Mouse (Mus musculus) myocyte (in vitro differentiated cells): ENCODE measurements around the gene BC028528.

Source experiments
- CEBPB ChIP-seq: IDR thresholded peaks from 2 replicates; pipeline ENCODE4 v1.6.1; 2011; ENCODE audit warnings: mild to moderate bottlenecking, moderate library complexity; ENCODE audit not compliant: poor library complexity, insufficient read depth, severe bottlenecking
- E2F4 ChIP-seq: IDR thresholded peaks from one replicate; pipeline ENCODE4 v1.6.1; 2011; ENCODE audit warnings: mild to moderate bottlenecking, control low read depth, moderate library complexity; ENCODE audit not compliant: insufficient read depth
- MAX ChIP-seq: IDR thresholded peaks from one replicate; pipeline ENCODE4 v1.6.1; 2011; ENCODE audit warnings: low read depth, mild to moderate bottlenecking, control low read depth
- MYOD1 ChIP-seq, 3 experiments: IDR thresholded peaks; one replicate each; pipeline ENCODE4 v1.6.1; 2011; ENCODE audit warnings: control low read depth in 2 of 3, low read depth in 2 of 3, mild to moderate bottlenecking in 2 of 3, moderate library complexity in 1 of 3; ENCODE audit not compliant: insufficient read length in 2 of 3, control insufficient read depth in 1 of 3
- MYOG ChIP-seq, 3 experiments: IDR thresholded peaks; one replicate each; pipeline ENCODE4 v1.6.1; 2011; ENCODE audit warnings: control low read depth in 2 of 3, low read depth in 2 of 3, mild to moderate bottlenecking in 2 of 3; ENCODE audit not compliant: insufficient read length in 2 of 3, control insufficient read depth in 1 of 3, insufficient read depth in 1 of 3
- POLR2A ChIP-seq: IDR thresholded peaks from one replicate; pipeline ENCODE4 v1.6.1; 2011; ENCODE audit warnings: low read depth, mild to moderate bottlenecking, control low read depth, moderate library complexity; ENCODE audit not compliant: insufficient read length
- POLR2AphosphoS2 ChIP-seq: IDR thresholded peaks from one replicate; pipeline ENCODE4 v1.6.1; 2011; ENCODE audit warnings: low read depth, control low read depth; ENCODE audit not compliant: insufficient read length
- REST ChIP-seq: IDR thresholded peaks from one replicate; pipeline ENCODE4 v1.6.1; 2011; ENCODE audit warnings: mild to moderate bottlenecking, control low read depth, moderate library complexity; ENCODE audit not compliant: insufficient read depth, insufficient read length
- SRF ChIP-seq: IDR thresholded peaks from one replicate; pipeline ENCODE4 v1.6.1; 2011; ENCODE audit warnings: low read depth; ENCODE audit not compliant: control insufficient read depth, insufficient read length
- USF1 ChIP-seq: IDR thresholded peaks from one replicate; pipeline ENCODE4 v1.6.1; 2011; ENCODE audit warnings: low read depth, mild to moderate bottlenecking, control low read depth, moderate library complexity

DNA sequence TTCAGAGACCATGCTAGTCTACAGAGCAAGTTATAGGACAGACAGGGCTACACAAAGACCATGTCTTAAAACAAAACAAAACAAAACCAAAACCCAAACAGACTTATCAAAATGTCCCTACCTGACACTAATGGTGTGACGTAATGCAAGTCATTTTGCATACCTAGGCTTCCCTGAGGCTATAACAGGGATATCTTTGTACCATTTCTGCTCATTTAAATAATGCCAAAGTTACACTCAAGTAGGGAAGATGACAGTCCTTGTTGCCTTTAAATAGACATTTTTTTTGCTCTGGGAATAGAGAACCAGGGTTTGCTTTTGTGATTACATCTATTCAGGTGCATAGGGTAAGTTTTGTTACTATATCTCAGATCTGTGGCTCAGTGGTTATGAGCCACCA lies 39.7 kb upstream of the BC028528 start:
- TF ChIP-seq POLR2A (no peak), REST (no peak), USF1 (no peak), MYOG (IDR thresholded peaks at IDR 0.05; ENCODE audit: control insufficient read depth in 1 of 3, insufficient read depth in 1 of 3, insufficient read length in 2 of 3, low read depth in 2 of 3) (no peak), CEBPB (no peak), E2F4 (no peak), MYOD1 (IDR thresholded peaks at IDR 0.05; ENCODE audit: control insufficient read depth in 1 of 3, insufficient read length in 2 of 3, low read depth in 2 of 3) (no peak), MAX (no peak), SRF (no peak), POLR2AphosphoS2 (no peak)
